Mouse (Mus musculus) stomach, embryonic 14.5 days (tissue): ENCODE measurements at regions not wholly inside any gene's neighbourhood (a gene's known extent, or its start where the extent isn't known, plus 50 kb on each side); places are given as distances from the start of the nearest gene placed in this dataset.

Source experiments
- ATAC-seq: fragments of 200-750 bp; cut with Nextera tagmentation; 2 replicates; pipeline ENCODE4 v1.8.0; 2017; ENCODE audit warnings: low read depth, moderate TSS enrichment; ENCODE audit not compliant: insufficient number of reproducible peaks, insufficient read depth, low FRiP score
- H3K27ac ChIP-seq: fragments of 300-500 bp; sonication (generic); 2 replicates; pipeline ENCODE4 v1.5.1; 2014; ENCODE audit warnings: mild to moderate bottlenecking, low read length, moderate library complexity, mixed read lengths
- H3K27me3 ChIP-seq: fragments of 300-500 bp; sonication (generic); 2 replicates; pipeline ENCODE4 v1.6.1; 2014; ENCODE audit warnings: low read length, control low read depth, mixed read lengths; ENCODE audit not compliant: control insufficient read depth, insufficient read depth
- H3K36me3 ChIP-seq: fragments of 300-500 bp; sonication (generic); 2 replicates; pipeline ENCODE4 v1.6.1; 2014; ENCODE audit warnings: mild to moderate bottlenecking, control low read depth, low read length, moderate library complexity, mixed read lengths; ENCODE audit not compliant: control insufficient read depth, insufficient read depth
- H3K4me1 ChIP-seq: fragments of 300-500 bp; sonication (generic); 2 replicates; pipeline ENCODE4 v1.6.1; 2014; ENCODE audit warnings: low read length, control low read depth, mixed read lengths; ENCODE audit not compliant: control insufficient read depth, insufficient read depth
- H3K4me2 ChIP-seq: fragments of 300-500 bp; sonication (generic); replicated peaks from 2 replicates; pipeline ENCODE4 v1.6.1; 2014; ENCODE audit warnings: low read depth, low read length, control low read depth
- H3K4me3 ChIP-seq: fragments of 300-500 bp; sonication (generic); 2 replicates; pipeline ENCODE4 v1.5.1; 2014; ENCODE audit warnings: low read depth, low read length, control low read depth
- H3K9ac ChIP-seq: fragments of 300-500 bp; sonication (generic); replicated peaks from 2 replicates; pipeline ENCODE4 v1.6.1; 2014; ENCODE audit warnings: low read depth, mild to moderate bottlenecking, control low read depth, low read length, moderate library complexity, mixed read lengths
- H3K9me3 ChIP-seq: fragments of 300-500 bp; sonication (generic); 2 replicates; pipeline ENCODE4 v1.6.1; 2016; ENCODE audit warnings: low read depth, low read length, control low read depth; ENCODE audit not compliant: control insufficient read depth
- WGBS: fragments of 180-500 bp; shearing (Covaris S2); extraction: QIAGEN DNeasy Blood & Tissue Kit; methylation state at CpG from one replicate; pipeline ENCODE4 v1.1.7; 2014; 5-methylcytosine and 5-hydroxymethylcytosine counted together

- peaks cover 4% of the 10 kb centered on the region; the same call in 1 of the 2 replicates for H3K9me3 ChIP-seq
- no peaks in the 10 kb centered on the region for H3K4me1 ChIP-seq
- H3K4me3 ChIP-seq: no peak overlapping the region
- H3K9ac ChIP-seq: no peak overlapping the region
- no peak for ATAC-seq
- H3K4me2 ChIP-seq: no peak overlapping the region
- no peak overlapping the region for H3K27ac ChIP-seq
- 80% methylated on average over 7 of the region's 7 CpGs for WGBS
- no peaks in the 10 kb centered on the region for H3K27me3 ChIP-seq
- H3K36me3 ChIP-seq: no peaks in the 10 kb centered on the region
Measured at GRCm38 (mm10) chr19:49423059-49423900, 1217.5 kb downstream of the Sorcs3 start.
